Mouse (Mus musculus) heart, embryonic 10.5 days (tissue): ENCODE measurements at regions not wholly inside any gene's neighbourhood (a gene's known extent, or its start where the extent isn't known, plus 50 kb on each side); places are given as distances from the start of the nearest gene placed in this dataset.
"Not testable (repeated sequence)": the region's sequence is repeated elsewhere in the genome, so short reads cannot be mapped to it uniquely, and the experiment has no call there.

Experiments
- DNase-seq: peaks from one replicate; pipeline ENCODE4 v3.0.0-alpha.2; 2017; ENCODE audit warnings: low spot score
- H3K27ac ChIP-seq: fragments of 300-500 bp; sonication (generic); 2 replicates; pipeline ENCODE4 v1.5.1; 2016; ENCODE audit warnings: mild to moderate bottlenecking
- H3K27me3 ChIP-seq: fragments of 300-500 bp; sonication (generic); 2 replicates; pipeline ENCODE4 v1.6.1; 2016; ENCODE audit warnings: mild to moderate bottlenecking; ENCODE audit not compliant: poor library complexity, insufficient read depth, severe bottlenecking
- H3K36me3 ChIP-seq: fragments of 300-500 bp; sonication (generic); 2 replicates; pipeline ENCODE4 v1.6.1; 2016; ENCODE audit warnings: mild to moderate bottlenecking, moderate library complexity
- H3K4me1 ChIP-seq: fragments of 300-500 bp; sonication (generic); 2 replicates; pipeline ENCODE4 v1.6.1; 2016; ENCODE audit warnings: mild to moderate bottlenecking
- H3K4me3 ChIP-seq: fragments of 300-500 bp; sonication (generic); 2 replicates; pipeline ENCODE4 v1.5.1; 2016; ENCODE audit warnings: mild to moderate bottlenecking, moderate library complexity
- H3K9me3 ChIP-seq: fragments of 300-500 bp; sonication (generic); 2 replicates; pipeline ENCODE4 v1.6.1; 2016; ENCODE audit warnings: mild to moderate bottlenecking, moderate library complexity
- WGBS: fragments of 180-500 bp; shearing (Covaris S2); methylation state at CpG from one replicate; pipeline ENCODE4 v1.1.7; 2016; 5-methylcytosine and 5-hydroxymethylcytosine counted together

DNA sequence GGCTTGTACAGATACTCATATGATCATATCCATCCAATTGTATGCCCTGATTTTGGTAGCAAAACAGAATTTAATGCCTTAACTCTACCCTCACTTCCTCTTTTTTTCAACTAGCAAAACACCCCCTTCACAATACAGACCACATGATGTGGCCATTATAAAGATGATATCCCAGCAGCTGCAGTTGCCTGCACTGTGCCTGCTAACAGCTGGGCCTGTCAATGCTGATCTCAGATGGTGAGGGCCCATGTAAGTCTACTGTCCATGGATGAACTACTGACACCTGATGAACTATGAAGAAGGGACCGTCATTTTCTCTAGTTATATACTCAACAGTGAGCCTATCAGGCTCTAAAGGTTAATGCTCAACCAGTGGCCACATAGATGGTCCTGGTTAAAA is 191.8 kb upstream of the Fmr1 start:
- Histone ChIP-seq H3K27me3 (no peaks in the 10 kb centered on the region), H3K4me3 (no peak overlapping the region), H3K27ac (no peak overlapping the region), H3K9me3 (no peaks in the 10 kb centered on the region), H3K4me1 (no peaks in the 10 kb centered on the region), H3K36me3 (no peaks in the 10 kb centered on the region)
- DNase-seq = no peak
- WGBS = 89% methylated on average over 1 of the region's 1 CpGs

DNA sequence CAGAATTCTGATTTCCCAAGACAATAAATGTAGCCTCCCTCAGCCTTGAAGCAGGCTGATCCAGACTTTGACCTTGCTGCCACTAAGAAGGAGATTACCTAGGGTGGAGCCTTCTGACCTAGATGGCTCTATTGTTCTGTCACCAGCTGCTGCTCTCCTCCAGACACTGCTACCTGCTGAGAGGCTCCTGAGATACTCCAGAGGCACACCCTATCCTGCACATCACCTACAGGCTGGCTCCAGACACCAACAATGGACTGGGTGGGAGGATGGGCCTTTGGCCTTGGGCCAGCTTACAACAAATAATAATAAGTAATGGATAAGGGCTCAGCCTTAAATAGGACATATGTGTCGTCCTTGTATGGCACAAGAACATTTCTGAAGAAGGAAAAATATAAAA is 186.3 kb upstream of the Fmr1 start:
- not testable (repeated sequence) for H3K4me1 ChIP-seq, H3K27me3 ChIP-seq, H3K9me3 ChIP-seq, H3K4me3 ChIP-seq, H3K36me3 ChIP-seq, H3K27ac ChIP-seq, DNase-seq
- 62% methylated on average over 1 of the region's 1 CpGs for whole genome bisulfite sequencing

DNA sequence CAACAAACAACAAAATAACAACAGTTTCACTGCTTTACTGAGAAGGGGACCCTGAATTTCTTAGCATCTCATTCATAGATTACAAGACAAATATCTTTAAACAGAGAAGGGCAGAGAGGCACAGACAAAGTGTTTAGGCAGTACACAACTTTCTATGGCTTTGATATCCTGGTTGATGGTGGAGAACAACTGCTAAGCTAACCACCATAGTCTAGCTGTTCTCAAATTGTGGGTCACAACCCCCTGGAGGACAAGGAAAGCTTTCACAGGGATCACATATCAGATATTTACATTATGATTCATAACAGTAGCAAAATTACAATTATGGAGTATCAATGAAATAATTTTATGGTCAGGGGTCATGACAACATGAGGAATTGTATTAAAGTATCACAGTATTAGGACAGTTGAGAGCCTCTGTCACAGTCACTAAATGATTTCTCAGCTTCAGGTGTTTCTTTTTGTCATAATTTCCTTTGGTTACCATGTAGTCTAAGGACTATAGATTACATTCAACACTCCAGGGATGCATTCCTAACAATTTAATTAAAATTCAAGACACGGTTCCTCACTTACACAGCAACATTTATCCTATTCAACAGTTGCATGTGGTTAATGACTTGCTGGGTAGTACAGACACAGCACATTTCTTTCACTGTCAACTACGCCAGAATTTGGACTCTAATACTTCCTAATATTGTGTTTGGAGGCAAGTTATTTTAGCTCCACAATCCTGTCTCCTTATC is 183.8 kb upstream of the Fmr1 start:
- Histone ChIP-seq H3K4me1 (no peaks in the 10 kb centered on the region), H3K36me3 (no peaks in the 10 kb centered on the region), H3K27me3 (no peaks in the 10 kb centered on the region), H3K9me3 (no peaks in the 10 kb centered on the region), H3K4me3 (no peak overlapping the region), H3K27ac (no peak overlapping the region)
- DNase-seq = no peak
- WGBS = 55% methylated on average over 2 of the region's 2 CpGs

GRCm38 (mm10) chrX:68495144-68495493 is 183.2 kb upstream of the Fmr1 start:
- no peak overlapping the region for H3K4me3 ChIP-seq
- H3K4me1 ChIP-seq = no peaks in the 10 kb centered on the region
- H3K9me3 ChIP-seq = no peaks in the 10 kb centered on the region
- no peaks in the 10 kb centered on the region for H3K27me3 ChIP-seq
- no peaks in the 10 kb centered on the region for H3K36me3 ChIP-seq
- no peak for DNase-seq
- 24% methylated on average over 3 of the region's 3 CpGs for WGBS
- H3K27ac ChIP-seq = no peak overlapping the region

DNA sequence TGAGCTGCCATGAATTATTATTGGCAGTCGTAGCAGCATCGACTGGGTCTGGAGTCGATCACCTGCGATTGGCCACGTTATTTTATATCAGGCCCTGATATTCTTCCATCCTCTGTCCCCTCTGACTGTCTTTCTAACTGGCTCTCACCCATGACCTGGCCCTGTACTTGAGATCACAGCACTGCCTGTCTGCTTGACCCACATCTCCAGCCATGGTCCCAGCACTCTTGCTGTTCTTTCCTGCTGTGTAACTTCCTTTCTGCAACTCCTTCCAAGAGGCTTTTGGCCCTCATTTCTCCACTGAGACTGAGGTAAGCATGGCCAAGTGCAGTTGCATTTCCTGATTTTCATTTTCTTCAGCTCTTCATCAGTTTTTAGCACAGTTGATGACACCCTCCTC is 182.6 kb upstream of the Fmr1 start:
- WGBS = 87% methylated on average over 5 of the region's 5 CpGs
- no peak overlapping the region for H3K4me3 ChIP-seq
- no peaks in the 10 kb centered on the region for H3K4me1 ChIP-seq
- no peak overlapping the region for H3K27ac ChIP-seq
- DNase-seq = no peak
- no peaks in the 10 kb centered on the region for H3K9me3 ChIP-seq
- H3K27me3 ChIP-seq = no peaks in the 10 kb centered on the region
- H3K36me3 ChIP-seq = no peaks in the 10 kb centered on the region

- WGBS = 77% methylated on average over 4 of the region's 4 CpGs
- no peaks in the 10 kb centered on the region for H3K27me3 ChIP-seq
Observed at GRCm38 (mm10) chrX:68497886-68498285, 180.5 kb upstream of the Fmr1 start.

DNA sequence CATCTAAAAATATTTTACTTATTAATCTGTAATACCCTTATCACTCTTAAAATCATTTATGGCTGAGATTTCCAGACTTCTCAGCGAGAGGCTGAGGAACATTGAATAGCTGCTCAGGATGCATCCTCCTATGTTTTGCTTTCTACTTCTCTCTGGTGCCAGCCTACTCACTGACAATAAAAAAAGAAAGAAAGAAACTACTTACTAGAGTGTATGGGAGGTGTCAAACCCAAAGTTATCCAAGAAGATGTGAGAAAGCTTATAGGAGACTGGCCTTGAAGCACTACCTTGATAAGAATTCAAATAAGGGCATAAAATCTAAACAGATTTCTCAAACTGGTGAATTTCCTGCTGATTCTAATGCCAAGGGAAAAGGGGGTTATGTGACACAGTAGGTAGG is 175.4 kb upstream of the Fmr1 start:
- 63% methylated on average over 1 of the region's 1 CpGs for WGBS
- no peaks in the 10 kb centered on the region for H3K36me3 ChIP-seq
- DNase-seq = no peak
- no peaks in the 10 kb centered on the region for H3K4me1 ChIP-seq
- no peak overlapping the region for H3K27ac ChIP-seq
- H3K9me3 ChIP-seq = no peaks in the 10 kb centered on the region
- H3K4me3 ChIP-seq = no peak overlapping the region
- H3K27me3 ChIP-seq = no peaks in the 10 kb centered on the region

More at GRCm38 (mm10) chrX:68497886-68498285, 180.5 kb upstream of the Fmr1 start:
- no peaks in the 10 kb centered on the region for H3K36me3 ChIP-seq
- no peak overlapping the region for H3K27ac ChIP-seq
- H3K4me1 ChIP-seq = no peaks in the 10 kb centered on the region
- no peak overlapping the region for H3K4me3 ChIP-seq
- DNase-seq = no peak
- H3K9me3 ChIP-seq = no peaks in the 10 kb centered on the region

GRCm38 (mm10) chrX:68507664-68508063 is 170.7 kb upstream of the Fmr1 start:
- H3K36me3 ChIP-seq = no peaks in the 10 kb centered on the region
- 63% methylated on average over 1 of the region's 1 CpGs for WGBS
- no peaks in the 10 kb centered on the region for H3K9me3 ChIP-seq
- no peaks in the 10 kb centered on the region for H3K27me3 ChIP-seq
- no peak overlapping the region for H3K27ac ChIP-seq
- no peaks in the 10 kb centered on the region for H3K4me1 ChIP-seq
- DNase-seq = no peak
- H3K4me3 ChIP-seq = no peak overlapping the region

- no peaks in the 10 kb centered on the region for H3K9me3 ChIP-seq
- DNase-seq = no peak
- H3K27me3 ChIP-seq = no peaks in the 10 kb centered on the region
- WGBS = 40% methylated on average over 1 of the region's 1 CpGs
- no peaks in the 10 kb centered on the region for H3K4me1 ChIP-seq
- no peaks in the 10 kb centered on the region for H3K36me3 ChIP-seq
- H3K4me3 ChIP-seq = no peak overlapping the region
- H3K27ac ChIP-seq = no peak overlapping the region
Observed at GRCm38 (mm10) chrX:68512213-68512766, 166.1 kb upstream of the Fmr1 start.

DNA sequence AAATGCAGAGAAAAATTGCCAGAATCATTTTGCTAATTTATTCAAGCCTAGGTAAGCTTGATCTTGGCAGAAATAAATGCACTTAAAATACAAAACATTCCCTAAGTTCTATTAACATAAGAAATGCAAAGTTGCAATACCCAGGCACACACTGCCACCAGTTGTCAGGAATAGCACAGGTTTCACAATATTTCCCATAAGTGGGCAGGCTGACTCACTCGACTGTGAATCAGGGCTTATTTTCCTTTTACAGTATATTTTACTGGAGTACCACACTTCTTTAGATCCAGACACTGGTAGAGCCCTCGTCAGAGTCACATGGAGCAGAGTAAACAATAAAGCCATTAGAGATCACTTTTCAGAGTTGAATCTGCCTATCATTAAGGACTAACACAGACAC is 131.8 kb upstream of the Fmr1 start:
- no peaks in the 10 kb centered on the region for H3K4me1 ChIP-seq
- no peak for DNase-seq

GRCm38 (mm10) chrX:68554031-68554430 is 124.3 kb upstream of the Fmr1 start:
- no peak for DNase-seq
- Histone ChIP-seq H3K4me3 (no peak overlapping the region), H3K27ac (no peak overlapping the region), H3K36me3 (no peaks in the 10 kb centered on the region), H3K27me3 (no peaks in the 10 kb centered on the region), H3K4me1 (no peaks in the 10 kb centered on the region), H3K9me3 (no peaks in the 10 kb centered on the region)

More for the DNA sequence above, 131.8 kb upstream of the Fmr1 start:
- no peaks in the 10 kb centered on the region for H3K9me3 ChIP-seq
- no peaks in the 10 kb centered on the region for H3K36me3 ChIP-seq
- H3K4me3 ChIP-seq = no peak overlapping the region
- no peak overlapping the region for H3K27ac ChIP-seq
- 55% methylated on average over 2 of the region's 2 CpGs for WGBS
- H3K27me3 ChIP-seq = no peaks in the 10 kb centered on the region

DNA sequence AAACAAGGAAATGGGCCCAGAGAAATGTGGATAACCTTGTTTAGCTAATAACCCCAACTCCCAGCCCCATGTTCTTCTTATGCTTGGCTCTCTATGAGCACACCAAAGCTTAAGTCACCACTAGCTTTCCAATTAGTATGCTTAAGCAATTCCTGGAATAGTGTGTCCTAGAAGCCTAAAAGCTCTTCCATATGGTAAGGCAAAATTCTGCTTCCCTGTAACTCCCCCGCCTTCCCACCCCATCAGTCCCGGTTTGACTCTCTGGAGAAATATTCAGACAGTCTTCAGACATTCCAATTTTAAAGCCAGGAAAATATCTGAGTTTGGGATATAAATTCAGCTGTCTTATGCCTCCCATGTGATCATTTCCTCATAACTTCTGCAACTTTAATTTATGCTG is 120.6 kb upstream of the Fmr1 start:
- H3K27ac ChIP-seq = no peak overlapping the region
- no peaks in the 10 kb centered on the region for H3K4me1 ChIP-seq
- no peaks in the 10 kb centered on the region for H3K27me3 ChIP-seq
- WGBS = 86% methylated on average over 2 of the region's 2 CpGs
- no peak overlapping the region for H3K4me3 ChIP-seq
- H3K9me3 ChIP-seq = no peaks in the 10 kb centered on the region
- DNase-seq = no peak
- H3K36me3 ChIP-seq = no peaks in the 10 kb centered on the region

DNA sequence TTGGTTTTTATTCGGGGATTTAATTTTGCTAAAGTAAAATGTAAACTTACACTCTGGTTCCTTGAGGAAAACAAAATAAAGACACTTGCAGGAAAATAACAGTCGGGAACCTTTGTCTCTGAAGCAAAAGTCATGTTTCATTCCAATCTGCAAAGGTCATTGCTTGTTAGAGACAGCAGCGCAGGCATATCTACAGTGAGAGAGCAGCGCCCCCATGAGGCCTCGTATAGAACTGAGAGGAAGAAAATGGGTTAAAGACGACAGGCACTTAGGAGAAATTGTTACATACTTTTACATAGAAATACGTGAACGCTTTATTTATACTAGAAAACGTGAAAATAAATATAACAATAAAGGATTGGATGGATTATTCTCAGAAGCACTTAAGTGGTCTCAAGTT is 93.1 kb upstream of the Fmr1 start:
- 20% methylated on average over 9 of the region's 9 CpGs for WGBS
- peak; percentile 75 for DNase-seq
- no peak overlapping the region for H3K4me3 ChIP-seq
- H3K36me3 ChIP-seq = no peaks in the 10 kb centered on the region
- no peaks in the 10 kb centered on the region for H3K9me3 ChIP-seq
- no peak overlapping the region for H3K27ac ChIP-seq
- no peaks in the 10 kb centered on the region for H3K4me1 ChIP-seq
- H3K27me3 ChIP-seq = no peaks in the 10 kb centered on the region

DNA sequence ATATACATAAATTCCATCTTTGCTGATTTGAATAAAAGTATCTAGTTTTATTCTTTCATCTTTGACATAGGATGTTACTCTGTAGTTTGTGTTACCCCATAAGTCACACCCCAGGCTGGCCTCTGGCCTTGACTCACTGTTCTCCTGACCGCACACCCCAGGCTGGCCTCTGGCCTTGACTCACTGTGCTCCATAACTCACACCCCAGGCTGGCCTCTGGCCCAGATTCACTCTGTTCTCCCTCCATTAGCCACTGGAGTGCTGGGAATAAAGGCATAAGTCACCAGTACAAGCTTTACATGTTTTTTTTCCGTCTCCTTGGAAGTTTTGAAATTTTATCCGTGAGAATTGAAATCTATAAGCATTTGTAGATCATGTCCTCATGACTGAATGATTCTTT is 56.2 kb upstream of the Fmr1 start:
- Histone ChIP-seq H3K9me3 (no peaks in the 10 kb centered on the region), H3K4me3 (no peak overlapping the region), H3K27ac (no peak overlapping the region), H3K27me3 (no peaks in the 10 kb centered on the region), H3K4me1 (no peaks in the 10 kb centered on the region), H3K36me3 (no peaks in the 10 kb centered on the region)
- whole genome bisulfite sequencing = 81% methylated on average over 3 of the region's 3 CpGs
- no peak for DNase-seq
